In the genomic region with DNA sequence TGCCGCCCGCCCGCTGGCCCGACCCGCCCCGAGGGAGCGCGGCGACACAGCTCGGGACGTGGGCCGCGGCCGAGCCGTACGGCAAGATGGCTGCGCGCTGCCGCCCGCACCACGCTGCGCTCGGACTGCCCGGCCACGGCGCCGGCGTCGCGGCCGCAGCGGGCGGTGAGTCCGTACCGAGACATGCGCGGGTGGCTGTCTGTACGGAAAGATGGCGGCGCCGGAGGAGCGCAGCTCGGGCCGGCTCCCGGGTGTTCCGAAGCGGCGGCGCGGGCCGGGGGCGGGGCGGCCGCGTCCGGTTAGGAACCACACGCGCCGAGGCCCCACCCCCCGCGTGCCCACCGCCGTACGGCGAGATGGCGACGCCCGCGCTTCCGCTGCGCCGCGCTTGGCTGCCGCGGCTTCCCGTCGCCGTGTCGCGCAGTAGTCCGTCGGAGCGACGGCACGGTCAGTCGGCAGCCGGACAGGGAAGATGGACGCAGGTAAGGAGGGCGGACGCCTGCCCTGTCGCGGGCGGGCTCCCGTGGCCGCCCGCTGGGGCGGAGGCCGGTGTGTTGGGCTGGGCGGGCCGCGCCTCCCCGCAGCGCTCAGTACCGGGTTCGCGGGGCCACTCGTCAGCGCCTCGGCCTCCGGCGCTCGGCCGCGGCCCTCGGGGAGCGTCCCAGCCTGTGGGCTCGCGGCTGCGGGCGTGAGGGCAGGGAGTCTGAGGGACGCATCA, we compare ENCODE assay signal across 7 mouse cellular contexts. TPM values are rescaled to one million over a fixed set of nuclear protein-coding genes. Genes with fewer than 3 reads are reported as not detected.
DNase-seq lines count a peak whose midpoint lies in the region; ATAC-seq lines count a peak whose summit lies in the region.

A gene (minus strand): TSS at position 292 of the 718 bp plus-strand sequence.

- peak within 1 kb of the TSS; percentile 89 for H3K27ac ChIP-seq in embryonic facial prominence, embryonic 12.5 days
- peak within 1 kb of the TSS; percentile 94 for H3K27ac ChIP-seq in limb, embryonic 10.5 days
- H3K27ac ChIP-seq in midbrain, embryonic 12.5 days (replicated peaks), result peak within 1 kb of the TSS; percentile 90

- H3K9ac ChIP-seq in embryonic facial prominence, embryonic 12.5 days, result peak within 1 kb of the TSS; percentile 91
- H3K9ac ChIP-seq in midbrain, embryonic 12.5 days (replicated peaks), result peak within 1 kb of the TSS; percentile 88

- H3K4me2 ChIP-seq in embryonic facial prominence, embryonic 12.5 days (replicated peaks), result peak within 1 kb of the TSS; percentile 89
- peak within 1 kb of the TSS; percentile 87 for H3K4me2 ChIP-seq in midbrain, embryonic 12.5 days (replicated peaks)

- H3K4me3 ChIP-seq in embryonic facial prominence, embryonic 12.5 days, result peak within 1 kb of the TSS; percentile 97
- H3K4me3 ChIP-seq in limb, embryonic 10.5 days, result peak within 1 kb of the TSS; percentile 98
- peak within 1 kb of the TSS; percentile 76 for H3K4me3 ChIP-seq in midbrain, embryonic 12.5 days

- ATAC-seq in embryonic facial prominence, embryonic 12.5 days (ENCODE audit: insufficient number of reproducible peaks, insufficient read depth, low FRiP score, low TSS enrichment), result peak; percentile 93
- peak; percentile 93 for ATAC-seq in midbrain, embryonic 12.5 days (ENCODE audit: low FRiP score, low read depth)

- peaks cover 10% of the 10 kb centered on the region for H3K36me3 ChIP-seq in embryonic facial prominence, embryonic 12.5 days
- H3K36me3 ChIP-seq in limb, embryonic 10.5 days, result peaks cover 15% of the 10 kb centered on the region
- peaks cover 10% of the 10 kb centered on the region for H3K36me3 ChIP-seq in midbrain, embryonic 12.5 days

- H3K9me3 ChIP-seq in embryonic facial prominence, embryonic 12.5 days, result no peaks in the 10 kb centered on the region
- no peaks in the 10 kb centered on the region for H3K9me3 ChIP-seq in limb, embryonic 10.5 days (replicated peaks)
- no peaks in the 10 kb centered on the region for H3K9me3 ChIP-seq in midbrain, embryonic 12.5 days

- peak; percentile 95 for DNase-seq in adrenal gland, postnatal 25 days
- peak; percentile 99 for DNase-seq in heart, adult 11 months
- DNase-seq in kidney, adult 18-20 months, result peak; percentile 94
- peak; percentile 90 for DNase-seq in limb, embryonic 10.5 days (ENCODE audit: low spot score)
- peak; percentile 88 for DNase-seq in skeletal muscle tissue, adult 2 months (ENCODE audit: low read depth, low spot score)

- H3K27me3 ChIP-seq in embryonic facial prominence, embryonic 12.5 days, result no peaks in the 10 kb centered on the region
- no peaks in the 10 kb centered on the region for H3K27me3 ChIP-seq in limb, embryonic 10.5 days (ENCODE audit: low read depth, poor library complexity, severe bottlenecking)
- no peaks in the 10 kb centered on the region for H3K27me3 ChIP-seq in midbrain, embryonic 12.5 days

- under 1% methylated on average over 96 of the region's 121 CpGs for WGBS in embryonic facial prominence, embryonic 12.5 days
- WGBS in limb, embryonic 10.5 days, result under 1% methylated on average over 112 of the region's 121 CpGs
- 1% methylated on average over 107 of the region's 121 CpGs for WGBS in midbrain, embryonic 12.5 days

- H3K4me1 ChIP-seq in embryonic facial prominence, embryonic 12.5 days, result peaks cover 6% of the 10 kb centered on the region; the same call in 1 of the 2 replicates
- H3K4me1 ChIP-seq in limb, embryonic 10.5 days, result peaks cover 12% of the 10 kb centered on the region
- H3K4me1 ChIP-seq in midbrain, embryonic 12.5 days, result peaks cover 11% of the 10 kb centered on the region

RNA-seq across cellular contexts. Expression of the gene that starts here (rescaled TPM):
- total RNA-seq in adrenal gland, postnatal 25 days (2021), result 58.4 and 59.2 TPM in 2 replicates
- 53.2 and 57.4 TPM in 2 replicates for polyA plus RNA-seq in embryonic facial prominence, embryonic 12.5 days (2016; fragmentation: Nextera tagmentation; extraction: Ambion mirVana)
- 54.8 and 56.3 TPM in 2 replicates for polyA plus RNA-seq in limb, embryonic 10.5 days (2016; fragmentation: Nextera tagmentation; extraction: Ambion mirVana)
- 37.1 and 43.7 TPM in 2 replicates for polyA plus RNA-seq in midbrain, embryonic 12.5 days (2016; fragmentation: Nextera tagmentation; extraction: Ambion mirVana)

Comparison
In these comparisons a context has a peak if more than half of its experiments do, and no peak if none do; other contexts are left out.
1. Peak in every context shown above with its lines: DNase-seq, ATAC-seq, H3K4me3 ChIP-seq and H3K27ac ChIP-seq.